Mouse (Mus musculus): Measurements from ENCODE around the gene Nim1k.

Gene Nim1k

DNA sequence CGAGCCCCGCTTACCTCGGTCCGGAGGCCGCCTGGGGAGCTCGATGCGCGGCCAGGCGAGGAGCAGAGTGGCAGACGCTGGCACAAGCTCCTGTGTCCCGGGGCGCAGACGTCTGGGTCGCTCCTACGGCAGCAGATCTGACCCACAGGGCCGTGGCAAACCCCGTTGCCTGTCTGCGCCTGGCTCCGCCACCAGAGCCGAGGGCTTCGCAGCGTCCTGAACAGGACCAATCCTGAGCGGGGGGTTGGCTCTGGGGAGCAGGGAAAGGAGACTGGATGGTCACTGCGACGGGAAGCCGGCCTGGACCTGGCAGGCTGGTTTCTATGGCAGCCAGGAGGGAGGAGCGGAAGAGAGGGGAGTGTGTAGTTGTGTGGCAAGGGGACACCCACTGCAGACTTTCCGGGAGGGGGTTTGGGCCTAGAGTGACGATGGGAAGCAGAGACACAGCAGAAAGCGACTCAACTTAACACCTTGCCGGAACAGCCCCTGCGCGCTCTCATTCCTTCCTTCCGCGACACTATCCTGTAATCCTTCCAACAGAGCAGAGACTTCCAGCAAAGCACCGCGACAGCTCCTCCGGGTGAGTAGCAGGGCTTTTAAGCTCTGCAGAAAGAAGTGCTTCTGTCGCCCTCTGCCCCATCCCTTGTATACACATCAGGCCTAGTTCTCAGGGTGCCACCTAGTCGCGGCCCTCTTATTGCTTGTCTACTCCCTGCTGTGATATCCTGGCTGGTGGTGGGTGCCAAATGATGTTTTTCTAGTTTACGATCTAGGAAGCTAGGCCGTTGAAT is at the start of gene Nim1k:
Gene Nim1k (minus strand): TSS at position 202 of the 791 bp plus-strand sequence.
- DNase-seq: peak; percentile 91

DNA sequence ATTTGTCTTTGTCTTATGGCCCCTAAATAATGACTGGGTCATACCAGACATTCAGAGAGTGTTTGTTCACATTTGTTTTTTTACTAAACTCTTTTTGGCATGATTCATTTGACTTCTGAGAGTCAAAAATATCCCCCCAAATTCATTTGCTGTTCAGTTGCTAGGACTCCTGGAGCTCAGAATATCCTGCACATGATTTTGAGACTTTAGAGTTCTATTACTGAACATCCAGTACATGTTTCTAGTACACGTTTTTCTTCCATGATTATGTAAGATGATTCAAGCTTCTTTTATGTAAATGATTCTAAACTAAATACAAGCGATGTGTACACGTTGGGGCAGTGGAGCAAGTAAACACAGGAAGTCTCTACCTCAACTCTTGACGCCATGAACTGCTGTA is 42.0 kb upstream of the Nim1k start:
- no peak for DNase-seq

DNA sequence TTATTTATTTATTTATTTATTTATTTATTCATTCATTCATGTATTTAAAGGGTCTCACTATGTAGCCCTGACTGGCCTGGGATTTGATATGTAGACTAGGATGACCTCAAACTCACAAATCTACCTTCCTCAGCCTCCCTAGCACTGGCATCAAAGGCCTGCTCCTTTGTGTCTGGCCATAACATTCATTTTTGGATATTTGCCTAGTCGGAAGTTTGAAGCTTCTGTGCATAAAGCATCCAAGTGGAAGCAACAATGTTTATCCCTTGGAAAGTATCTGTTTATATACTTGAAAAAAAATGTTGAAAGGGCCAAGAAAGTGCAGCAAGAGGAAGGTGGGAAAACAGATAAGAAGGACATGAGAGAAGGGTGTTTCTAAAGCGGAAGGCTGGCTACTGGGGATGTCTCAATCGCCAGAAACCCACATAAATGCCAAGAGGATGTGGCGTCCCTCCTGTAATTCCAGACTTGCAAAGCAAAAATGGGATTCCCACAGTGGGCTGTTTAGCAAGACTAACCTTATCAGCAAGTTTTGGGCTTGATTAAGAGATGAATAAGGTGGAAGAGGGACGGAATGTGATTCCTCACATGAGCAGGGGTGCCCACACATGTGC is 37.2 kb upstream of the Nim1k start:
- DNase-seq: no peak

DNA sequence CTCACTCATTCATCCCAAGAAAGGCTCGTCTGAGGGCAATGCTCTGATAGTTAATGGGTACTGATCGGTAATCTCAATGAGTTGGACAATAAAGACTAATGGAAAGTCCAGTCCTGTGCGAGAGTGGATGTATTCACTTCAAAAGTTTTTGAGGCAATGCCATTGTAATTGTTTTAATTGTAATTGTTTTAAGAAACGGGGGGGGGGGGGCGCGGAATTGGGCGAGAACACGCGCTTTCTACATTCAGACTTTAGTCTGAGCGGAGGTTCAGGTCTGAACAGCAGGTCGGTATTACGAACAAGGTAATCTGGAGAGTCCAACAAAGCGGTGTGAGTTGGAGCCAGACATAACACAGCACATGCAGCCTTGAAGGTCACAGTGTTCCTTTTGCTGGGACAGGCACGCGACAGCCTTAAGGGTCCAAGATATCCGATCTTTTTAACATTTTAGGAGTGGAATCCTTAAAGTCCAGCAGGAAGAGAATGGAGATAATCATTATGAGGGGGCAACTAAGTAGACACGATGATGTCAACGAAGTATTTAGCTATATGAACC is 36.0 kb upstream of the Nim1k start:
- peak; percentile 42 for DNase-seq

DNA sequence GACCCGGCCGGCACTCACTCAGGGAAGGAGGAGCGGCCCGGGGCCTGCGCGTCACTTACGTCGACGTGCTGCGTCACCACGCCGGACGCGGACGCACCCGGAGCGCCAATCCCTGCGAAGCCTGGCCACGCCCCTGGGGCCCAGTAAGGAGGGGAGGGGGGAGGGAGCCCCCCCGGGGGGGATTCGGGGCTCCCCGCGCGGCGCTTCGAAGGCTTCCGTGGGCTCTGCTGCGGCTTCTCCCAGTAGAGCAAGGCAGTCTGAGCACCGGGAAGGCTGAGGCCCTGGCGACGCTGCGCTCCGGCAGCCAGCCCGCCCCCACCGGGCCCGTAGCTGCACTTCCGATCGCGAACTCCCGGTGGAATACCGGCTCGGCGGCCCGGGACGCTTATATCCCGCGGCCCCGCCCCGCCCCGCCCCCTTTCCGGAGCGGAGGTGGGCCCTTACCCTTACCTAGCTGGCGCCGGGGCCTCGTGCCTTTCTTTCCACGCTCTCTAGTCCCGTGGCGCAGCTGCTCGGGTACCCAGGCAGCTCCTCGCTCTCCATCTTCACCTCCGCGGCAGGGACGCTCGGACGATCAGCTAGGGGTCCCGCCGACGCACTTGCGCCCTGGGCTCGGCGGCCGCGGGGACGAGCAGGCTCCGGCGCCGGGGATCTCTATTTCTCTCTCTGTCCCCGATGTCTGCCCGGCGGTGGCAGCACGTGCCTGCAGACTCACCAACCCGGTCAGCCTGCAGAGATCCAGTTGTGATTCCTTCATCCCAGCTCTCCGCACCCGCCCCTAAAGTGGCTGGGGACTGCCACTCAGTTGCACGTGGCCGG is 35.3 kb upstream of the Nim1k start, which contains the start of gene Zfp131:
Gene Zfp131 (minus strand): TSS at position 129 of the 819 bp plus-strand sequence.
- peak; percentile 98 for DNase-seq

DNA sequence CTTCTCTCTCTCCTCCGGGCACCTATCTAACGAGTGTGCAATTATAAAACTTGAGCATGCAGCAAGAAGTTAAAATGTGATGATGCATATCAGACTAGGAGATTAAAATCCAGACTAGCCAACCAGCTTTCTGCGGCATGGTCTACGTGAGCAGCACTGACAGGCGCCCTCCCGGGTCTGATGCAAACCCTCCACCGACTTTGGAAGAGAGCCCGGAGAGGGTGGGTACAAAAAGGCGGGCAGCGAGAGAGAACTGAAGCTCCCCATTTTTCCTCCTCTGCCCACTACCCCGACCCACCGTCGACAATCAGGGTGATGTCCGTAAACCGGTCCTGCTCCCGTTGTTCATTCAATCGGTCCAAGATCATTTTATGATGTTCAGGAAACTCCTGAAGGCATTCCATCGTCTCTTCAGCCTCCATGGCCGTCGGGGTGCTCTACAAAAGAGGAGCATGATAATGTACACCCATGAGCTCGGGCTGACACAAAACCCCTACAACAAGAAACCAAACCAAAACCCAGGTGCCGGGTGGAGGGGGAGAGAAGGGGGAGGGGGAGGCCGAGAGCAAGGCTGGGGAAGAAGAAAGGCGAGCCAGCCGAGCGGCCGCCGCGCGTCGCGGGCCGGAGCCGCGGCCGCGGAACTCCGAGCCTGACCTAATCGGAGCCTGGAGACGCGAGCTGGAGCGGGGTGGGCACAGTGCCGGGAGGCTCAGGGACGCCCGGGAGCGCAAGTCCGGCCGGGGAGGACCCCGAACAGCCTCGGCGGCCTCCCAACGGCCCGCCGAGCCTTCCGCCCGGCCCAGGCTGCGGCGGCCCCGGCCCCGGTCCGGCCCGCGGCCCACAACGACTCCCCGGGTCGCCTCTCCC is 34.4 kb upstream of the Nim1k start:
- peak; percentile 68 for DNase-seq

DNA sequence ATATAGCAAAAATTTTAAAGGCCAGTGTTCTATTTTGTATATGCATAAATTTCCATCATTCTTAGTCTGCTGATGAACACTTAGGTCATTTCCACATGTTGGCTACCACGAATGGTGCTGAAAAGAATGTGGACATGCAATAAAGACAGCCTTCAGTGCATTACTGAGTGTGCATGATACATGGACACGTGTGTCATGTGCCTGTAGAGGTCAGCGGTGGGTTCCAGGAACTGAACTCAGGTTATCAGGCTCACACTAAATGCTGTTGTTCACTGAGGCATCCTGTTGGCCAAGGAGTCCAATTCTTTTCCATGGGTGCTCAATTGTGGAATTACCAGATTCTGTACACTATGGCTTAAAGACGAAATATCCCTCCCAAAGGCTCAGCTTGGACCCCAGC is 27.9 kb upstream of the Nim1k start:
- DNase-seq: peak; percentile 13

DNA sequence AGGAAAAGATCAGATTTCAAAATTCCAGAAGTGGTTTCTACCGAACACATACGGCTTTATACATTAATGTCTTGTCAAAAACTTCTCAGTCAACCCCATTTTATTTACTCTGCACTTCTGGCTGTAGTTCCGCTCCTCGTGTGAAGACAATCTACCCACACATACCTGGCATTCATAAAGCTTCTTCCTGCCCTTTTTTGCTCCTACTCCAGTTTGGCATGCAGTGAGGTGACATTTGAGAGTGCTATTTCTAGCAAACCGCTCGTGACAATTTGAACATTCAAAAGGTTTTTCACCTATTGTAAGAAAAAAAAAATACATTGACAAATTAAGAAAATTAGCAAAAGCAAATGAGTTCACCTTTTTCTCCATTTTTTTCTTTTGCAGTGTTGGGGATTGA is 12.9 kb upstream of the Nim1k start:
- no peak for DNase-seq

DNA sequence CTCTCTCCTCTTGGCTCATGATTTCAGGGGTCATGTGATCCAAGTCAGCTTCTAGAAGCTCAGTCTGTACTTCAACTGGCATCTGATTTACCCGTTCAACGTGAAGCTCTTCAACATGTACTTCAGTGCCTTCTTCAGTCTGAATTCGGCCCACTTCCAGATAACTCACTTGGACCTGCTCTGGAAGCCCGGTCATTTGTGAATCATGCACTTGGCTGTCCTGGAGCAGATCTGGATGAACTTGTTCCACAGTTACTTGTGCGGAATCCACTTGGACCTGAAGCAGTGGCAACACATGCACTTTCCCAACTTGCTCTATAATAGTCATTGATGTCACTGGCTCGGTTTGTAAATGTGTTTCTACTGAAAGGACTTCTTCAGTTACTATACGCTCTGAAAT is 10.8 kb upstream of the Nim1k start:
- DNase-seq: no peak

DNA sequence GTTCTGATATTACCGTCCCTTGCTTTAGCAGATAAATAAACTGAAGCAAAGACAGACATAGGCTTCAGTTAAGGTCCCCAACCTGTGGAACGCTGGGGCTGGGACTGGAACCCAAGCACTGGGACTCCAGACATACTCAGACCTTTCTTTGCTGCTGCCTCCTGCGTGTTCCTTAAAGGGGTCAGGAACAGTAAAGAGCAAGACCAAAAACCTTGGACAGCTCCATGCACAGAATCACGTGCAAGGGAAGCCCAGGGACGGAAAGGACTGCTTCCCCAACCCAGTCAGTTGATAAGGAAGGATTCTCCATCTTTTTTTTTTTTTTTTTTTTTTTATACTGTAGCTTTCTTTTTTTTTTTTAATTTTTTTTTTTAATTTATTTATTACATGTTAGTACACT is 1.1 kb upstream of the Nim1k start:
- DNase-seq: peak; percentile 54

DNA sequence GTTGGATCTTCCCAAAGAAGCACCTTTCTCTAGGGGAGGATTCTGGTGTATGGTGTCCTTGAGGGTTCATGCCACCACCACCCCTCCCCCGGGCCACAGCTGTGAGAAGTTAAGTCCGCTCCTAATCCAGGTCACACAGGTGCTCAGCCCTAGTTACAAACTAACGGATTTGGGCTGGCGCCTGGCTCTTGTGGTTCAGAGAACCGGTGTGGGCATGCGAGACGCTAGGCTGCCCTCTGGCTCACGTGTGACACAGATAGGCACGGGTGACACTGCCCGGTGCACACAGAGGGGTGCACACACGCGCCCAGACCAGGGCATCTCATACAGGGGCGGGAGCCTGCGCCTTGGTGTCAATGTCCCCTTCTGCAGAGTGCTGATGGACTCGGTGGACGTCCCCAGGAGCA is 538 bp downstream of the Nim1k start:
- DNase-seq: peak; percentile 39

DNA sequence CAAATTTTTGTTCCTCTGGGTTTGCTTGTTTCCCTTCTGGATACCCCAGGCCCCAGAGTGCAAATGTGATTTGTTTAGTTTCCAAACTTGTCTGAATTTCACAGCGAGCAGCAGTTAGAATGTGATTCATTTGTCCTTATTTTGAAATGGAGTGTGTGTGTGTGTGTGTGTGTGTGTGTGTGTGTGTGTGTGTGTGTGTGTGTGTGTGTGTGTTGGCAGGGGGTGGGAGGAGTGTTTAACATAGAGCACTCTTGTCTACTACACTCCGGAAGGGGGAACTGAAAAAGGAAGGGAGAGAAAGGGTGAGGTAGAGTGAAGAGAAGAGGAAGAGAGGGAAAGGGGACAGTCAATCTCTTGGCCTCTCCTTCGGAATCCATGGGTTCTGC is 1.1 kb downstream of the Nim1k start:
- no peak for DNase-seq

DNA sequence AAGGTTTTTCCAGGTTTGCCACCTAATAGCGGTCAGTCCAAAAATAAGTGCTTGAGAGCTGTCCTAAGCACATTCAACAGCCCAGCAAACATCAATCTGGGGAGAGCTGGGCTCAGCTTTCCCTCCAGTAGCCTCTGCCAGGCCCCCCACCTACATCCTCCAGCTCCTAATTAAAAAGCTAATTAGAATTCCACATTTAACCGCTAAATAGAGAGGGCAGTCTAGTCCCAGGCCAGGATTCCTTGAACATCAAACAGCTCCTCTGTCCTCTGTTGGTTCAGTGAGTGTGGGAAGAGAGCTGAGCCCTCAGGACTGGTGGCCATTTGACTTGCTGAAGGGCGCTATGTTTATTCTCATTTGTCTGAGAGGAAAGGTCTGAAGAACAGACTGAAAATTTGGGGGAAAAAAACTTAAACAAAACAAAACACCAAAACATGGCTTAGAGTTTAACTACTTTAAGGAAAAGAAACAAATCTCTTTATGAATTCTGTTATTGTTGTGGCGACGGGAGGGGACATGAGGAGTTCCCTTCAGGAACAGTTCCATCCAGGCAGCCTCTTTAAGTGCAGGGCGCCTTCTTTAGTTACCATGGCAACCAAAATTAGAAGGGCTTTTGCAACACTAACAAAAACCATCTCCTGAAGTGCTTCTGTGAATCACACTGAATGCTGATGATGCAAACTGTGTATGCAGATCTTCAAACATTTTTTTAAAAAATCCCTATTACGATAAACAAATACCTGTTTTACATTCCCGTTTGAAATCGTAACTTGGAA is 1.6 kb downstream of the Nim1k start:
- peak; percentile 37 for DNase-seq

DNA sequence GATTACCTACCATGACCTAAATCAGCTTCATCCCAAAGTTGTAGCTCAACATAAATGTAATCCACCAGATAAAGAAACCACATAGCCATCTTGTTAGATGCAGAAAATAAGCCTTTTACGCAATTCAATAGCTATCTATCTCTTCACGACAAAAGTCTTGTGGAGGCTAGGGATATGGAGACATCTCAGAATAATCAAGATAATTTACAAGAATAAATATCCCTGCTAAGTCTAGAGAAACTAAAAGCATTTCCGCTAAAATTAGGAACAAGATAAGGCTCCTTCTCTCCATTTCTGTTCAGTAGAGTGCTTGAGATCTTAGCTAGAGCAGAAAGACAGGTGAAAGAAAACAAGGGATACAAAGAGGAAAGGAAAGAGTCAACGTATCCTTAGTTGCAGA is 8.8 kb downstream of the Nim1k start:
- DNase-seq: no peak

DNA sequence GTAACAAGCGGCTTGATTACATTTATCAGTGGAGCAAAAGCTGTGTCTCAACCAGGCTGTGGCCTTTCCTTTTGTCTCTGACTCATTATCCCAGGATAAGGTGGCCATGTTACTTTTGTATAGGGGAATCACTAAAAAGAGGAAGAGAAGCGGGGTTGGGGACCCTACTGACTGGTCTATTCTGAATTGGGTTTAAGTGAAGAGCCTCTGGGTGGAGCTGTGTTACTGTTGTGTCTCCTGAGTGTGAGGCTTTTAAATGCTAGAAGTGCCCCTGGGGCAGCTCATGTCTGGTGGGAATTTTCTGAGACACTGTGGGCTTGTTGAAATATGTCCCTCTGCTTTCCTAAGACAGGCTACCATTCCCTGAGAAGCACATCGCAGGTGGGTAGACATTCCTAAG is 12.2 kb downstream of the Nim1k start:
- DNase-seq: no peak

DNA sequence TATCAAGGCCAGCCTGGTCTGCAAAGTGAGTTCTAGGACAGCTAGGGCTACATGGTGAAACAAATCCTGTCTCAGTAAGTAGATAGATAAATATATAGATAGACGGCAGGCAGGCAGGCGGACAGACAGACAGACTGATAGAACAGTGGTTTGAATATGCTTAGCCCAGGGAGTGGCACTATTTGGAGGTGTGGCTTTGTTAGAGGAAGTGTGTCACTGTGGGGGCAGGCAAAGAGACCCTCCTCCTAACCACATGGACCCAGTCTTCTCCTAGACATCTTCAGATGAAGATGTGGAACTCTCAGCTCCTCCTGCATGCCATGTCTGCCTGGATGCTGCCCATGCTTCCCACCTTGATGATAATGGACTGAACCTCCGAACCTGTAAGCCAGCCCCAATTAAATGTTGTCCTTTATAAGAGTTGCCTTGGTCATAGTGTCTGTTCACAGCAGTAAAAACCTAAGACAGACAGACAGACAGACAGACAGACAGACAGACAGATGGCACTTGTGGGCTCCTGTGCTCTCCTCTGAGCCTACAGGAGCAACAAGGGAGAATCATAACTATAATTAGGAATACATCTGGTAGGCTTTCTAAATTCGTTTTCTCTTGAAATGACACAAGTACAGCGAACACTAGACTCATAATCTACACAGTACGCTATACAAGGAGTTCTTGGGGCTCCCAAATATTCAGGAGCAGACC is 12.8 kb downstream of the Nim1k start:
- no peak for DNase-seq

DNA sequence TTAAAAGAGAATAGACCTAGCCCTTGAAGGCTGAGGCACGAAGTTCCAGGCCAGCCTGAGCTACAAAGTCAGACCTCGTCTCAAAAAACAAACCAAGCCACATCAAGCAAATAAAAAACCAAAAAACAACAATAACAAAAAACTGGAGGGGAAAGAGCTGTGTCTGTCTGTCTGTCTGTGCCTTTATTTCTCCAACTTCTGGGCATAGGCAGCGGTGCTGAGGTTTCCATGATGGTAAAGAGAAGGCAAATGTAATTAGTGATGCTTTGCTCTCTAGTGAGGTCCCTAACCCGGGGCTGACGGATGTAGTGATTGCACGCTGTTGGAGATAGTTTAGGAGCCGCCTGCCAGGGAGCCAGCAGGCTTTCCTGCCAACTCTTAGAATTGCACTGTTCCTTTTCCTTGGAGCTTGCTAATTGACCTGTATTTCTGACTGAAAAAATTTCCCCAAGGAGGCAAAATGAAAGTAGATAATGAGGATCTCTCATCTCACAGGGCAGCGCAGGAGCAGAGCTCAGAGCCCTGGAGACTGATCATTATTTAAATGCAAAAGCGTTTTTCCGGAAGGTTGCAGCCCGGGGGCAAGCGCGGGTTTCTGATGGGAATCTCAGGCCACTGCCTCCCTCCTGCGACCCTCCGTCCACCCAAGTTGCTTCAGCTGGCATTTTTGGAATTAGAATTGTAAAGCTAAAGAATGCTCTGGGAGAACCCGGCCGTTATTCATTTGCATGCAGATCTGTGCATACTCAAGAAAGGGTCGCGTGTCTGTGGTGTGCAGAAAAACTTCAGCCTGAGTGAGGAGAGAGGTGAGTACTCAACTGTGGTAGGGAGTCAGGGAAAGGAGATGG is 14.1 kb downstream of the Nim1k start:
- DNase-seq: peak; percentile 63

DNA sequence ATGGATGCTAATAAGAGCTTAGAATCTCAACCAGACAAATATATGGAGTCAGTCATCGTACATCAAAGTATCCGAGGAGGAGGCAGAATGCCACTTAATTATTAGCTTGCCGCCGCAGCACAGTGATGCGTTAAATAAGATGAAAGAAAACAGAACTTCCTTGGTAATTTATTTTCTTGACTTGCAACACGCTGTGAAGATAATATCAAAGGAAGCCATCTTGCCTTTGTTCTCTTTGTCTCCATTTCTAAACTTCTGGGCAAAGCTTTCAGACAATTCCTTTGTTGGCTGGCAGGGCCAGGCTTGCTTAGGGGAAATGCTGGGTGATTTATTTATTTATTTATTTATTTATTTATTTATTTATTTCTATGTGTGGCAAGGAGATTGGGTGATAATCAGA is 24.2 kb downstream of the Nim1k start:
- no peak for DNase-seq

DNA sequence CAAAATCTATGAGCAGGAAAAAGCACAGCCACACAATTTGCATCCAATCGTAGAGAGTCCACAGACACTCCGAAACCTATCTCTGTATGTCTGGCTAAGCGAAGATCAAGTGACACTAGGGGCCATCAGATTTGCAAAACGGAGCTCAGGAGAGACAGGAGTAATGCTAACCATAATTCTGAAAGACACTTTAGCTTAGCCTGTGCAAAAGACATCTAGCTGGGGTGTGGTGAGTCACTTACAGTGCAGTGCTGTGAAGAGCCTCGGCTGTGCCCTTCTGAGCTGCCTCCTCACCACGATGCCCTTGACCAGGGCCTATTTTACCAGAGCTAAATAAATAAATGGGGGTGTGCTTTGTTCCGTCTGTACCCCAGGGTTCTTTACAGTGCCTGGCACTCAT is 26.3 kb downstream of the Nim1k start:
- no peak for DNase-seq
